Mouse (Mus musculus): ENCODE results near the gene Naa80.
A peak's percentile ranks its signal among the peaks of the same experiment; 100 is the strongest.

Gene Naa80

GRCm38 (mm10) chr9:107620954-107621353 is 42.3 kb downstream of the Naa80 start:
- peak; percentile 55 for DNase-seq

DNA sequence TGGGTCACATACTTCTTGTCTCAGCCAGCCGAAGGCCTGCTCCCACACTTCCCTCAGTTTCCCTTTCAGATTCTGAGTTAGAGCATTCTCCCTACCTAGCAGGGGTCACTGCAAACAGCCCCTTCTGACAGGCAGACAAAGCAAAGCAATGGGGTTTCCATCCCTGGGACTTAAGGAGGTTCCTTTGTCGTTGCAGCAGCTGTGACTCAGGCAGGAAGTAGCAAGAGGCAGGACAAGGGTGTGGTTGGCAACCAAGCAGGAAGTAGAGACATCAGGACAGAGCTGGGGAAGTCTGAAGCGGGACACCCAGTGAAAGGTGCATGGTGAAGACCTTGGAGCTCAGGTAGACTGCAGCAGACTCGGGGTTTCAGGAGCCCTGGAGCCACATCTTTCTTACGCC is 45.9 kb downstream of the Naa80 start:
- DNase-seq = no peak

DNA sequence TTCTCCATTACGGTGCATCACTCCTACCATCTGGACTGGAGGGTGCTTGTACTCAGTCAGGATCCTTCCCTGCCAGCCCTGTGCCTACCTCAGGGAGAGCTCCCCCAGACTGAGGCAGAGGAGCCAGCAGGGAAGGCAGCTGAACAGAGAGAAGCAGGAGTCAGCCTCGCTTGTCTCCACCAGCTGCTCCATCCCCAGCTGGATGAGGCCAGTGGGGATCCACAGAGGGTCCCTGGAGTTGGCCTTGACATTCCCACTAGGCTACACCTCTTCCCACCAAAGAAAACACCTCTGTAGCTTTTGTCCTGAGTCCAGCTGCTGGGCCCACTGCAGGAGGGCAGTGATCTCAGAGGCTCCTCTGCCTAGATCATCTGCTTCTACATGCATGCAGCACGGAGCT is 46.3 kb downstream of the Naa80 start:
- DNase-seq = no peak

DNA sequence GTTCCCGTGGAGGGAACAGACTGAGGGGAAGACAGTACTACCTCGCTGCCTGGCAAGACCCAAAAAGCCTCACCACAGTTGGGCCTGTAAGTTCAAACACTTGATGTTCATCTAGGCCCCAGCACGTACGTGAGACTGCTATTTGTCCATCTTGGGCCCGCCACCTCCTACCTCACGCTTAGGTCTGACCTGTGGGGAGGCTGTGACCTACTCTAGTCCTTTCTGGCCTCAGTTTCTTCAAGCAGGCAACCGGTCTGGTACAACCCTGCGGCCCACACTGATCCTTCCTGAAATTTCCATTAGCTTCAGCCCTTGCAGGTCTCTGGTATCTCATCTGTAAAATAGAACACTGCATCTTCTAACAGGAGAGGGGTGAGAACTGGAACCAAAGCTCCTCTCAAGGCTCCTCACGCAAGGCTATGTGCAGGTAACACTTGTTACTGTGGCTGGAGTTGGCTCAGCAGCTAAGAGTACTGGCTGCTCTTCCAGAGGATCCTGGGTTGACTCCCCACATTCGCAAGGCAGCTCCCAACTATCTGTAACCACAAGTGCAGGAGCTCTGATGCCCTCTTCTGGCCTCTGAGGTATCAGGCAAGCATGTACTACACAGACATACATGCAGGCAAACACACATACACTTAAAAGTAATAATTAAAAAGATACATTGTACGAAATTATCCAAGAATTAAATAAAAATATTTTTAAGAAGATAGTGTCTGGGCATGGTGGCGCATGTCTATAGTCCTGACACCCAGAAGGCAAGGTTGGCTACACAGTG is 46.9 kb downstream of the Naa80 start:
- peak; percentile 41 for DNase-seq

GRCm38 (mm10) chr9:107626158-107626843 is 47.6 kb downstream of the Naa80 start:
- DNase-seq = peak; percentile 46

DNA sequence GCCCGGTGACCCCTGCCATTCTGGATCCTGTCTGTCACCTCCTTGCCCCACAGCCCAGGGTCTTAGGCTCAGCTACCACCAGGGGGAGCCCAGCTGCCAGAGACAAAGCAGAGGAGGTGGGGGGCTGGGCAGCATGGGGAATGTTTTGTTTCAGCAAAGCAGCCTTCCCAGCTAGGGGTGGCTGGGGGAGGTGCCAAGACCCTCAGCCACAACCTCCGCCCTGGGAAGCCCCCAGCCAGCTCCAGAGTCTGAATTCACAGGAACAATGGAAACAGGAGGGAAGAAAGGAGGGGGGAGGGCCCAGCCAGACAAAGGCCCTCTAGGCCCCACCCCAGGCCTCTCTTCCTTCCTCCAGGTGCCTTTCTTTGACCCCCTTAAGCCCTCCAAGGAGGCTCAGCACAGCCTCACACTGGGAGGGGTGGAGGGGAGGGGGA is 48.2 kb downstream of the Naa80 start:
- DNase-seq = peak; percentile 81

- DNase-seq = peak; percentile 45
Measured at GRCm38 (mm10) chr9:107627387-107628255, 48.9 kb downstream of the Naa80 start.

GRCm38 (mm10) chr9:107628721-107629410 is 50.2 kb downstream of the Naa80 start:
- DNase-seq = peak; percentile 52

GRCm38 (mm10) chr9:107629411-107629730 is 50.7 kb downstream of the Naa80 start:
- peak; percentile 43 for DNase-seq

DNA sequence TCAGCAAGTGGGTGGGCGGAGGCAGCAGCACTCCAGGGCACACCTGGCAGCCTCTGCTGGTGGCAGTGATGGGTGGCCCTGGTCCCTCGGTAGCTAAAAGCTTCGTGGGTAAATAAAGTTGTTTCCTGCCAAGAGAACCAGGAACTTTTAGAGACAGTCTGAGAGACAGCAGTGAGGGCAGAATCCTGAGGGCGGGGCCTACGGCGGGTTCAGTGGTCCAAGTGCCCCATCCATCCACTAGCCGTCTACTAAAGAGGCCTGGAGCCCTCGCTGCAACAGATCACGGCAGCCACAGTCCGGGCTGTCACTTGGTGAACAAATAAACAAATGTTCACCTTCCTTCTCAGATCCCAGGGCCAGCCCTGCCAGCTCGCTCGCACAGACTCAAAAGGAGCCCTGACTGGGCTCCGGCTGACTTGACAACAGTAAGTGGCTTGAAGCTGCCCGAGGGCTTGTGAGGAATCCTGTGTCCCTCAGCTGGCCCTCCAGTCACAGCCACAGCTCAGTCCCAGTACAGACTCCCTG is 51.3 kb downstream of the Naa80 start:
- peak; percentile 52 for DNase-seq

- DNase-seq = peak; percentile 68
Measured at GRCm38 (mm10) chr9:107630576-107630975, 51.9 kb downstream of the Naa80 start.

DNA sequence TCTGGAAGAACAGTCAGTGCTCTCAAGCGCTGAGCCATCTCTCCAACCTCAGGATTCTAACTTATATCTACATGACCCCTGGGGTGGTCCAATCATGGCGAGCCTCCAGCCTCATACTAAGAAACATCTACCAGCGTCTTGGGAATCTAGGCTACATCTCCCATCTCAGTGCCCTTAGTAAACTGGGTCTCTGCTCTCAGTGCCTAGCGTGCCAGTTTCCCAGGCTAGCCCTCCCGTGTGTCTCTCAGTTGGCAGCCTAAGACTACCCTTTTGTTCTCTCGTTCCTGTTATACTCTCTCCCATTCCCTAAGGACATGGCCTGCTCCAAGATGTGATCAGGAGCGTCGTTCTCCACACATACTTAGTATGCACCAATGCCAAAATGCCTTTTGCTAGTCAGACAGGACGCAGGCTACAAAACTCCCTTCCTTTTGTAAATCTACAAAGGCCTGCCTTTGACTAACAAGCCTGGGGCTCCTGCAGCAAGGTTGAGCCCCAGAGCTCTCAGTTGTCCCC is 52.7 kb downstream of the Naa80 start:
- DNase-seq = peak; percentile 42

DNA sequence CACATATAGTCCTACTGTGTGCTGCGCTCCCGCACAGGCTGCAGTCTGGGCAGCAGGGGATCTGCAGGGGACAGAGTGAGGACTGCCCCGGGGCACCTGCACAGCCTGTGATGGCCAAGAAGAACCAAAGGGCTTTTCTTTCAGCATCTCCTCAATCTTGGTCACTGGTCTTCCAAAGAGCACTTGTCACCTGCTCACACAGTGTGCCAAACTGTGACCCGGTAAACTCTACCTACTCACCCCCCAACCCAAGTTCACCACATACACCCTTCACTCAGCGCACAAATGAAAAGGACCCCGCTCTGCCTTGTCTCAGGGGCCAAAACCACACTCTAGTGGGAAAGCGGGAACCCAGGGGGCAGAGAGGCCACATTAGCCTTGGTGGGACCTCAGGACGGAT is 53.2 kb downstream of the Naa80 start:
- DNase-seq = peak; percentile 46

- DNase-seq = peak; percentile 74
Measured at GRCm38 (mm10) chr9:107632478-107632877, 53.8 kb downstream of the Naa80 start.

GRCm38 (mm10) chr9:107633091-107633660 is 54.5 kb downstream of the Naa80 start:
- peak; percentile 69 for DNase-seq
